Mouse (Mus musculus) stomach, embryonic 14.5 days (tissue): ENCODE data around the gene Lifr. TPM values are rescaled to one million over a fixed set of nuclear protein-coding genes. Genes with fewer than 3 reads are reported as not detected.

Experiments
- ATAC-seq: fragments of 200-750 bp; cut with Nextera tagmentation; 2 replicates; pipeline ENCODE4 v1.8.0; 2017; ENCODE audit warnings: low read depth, moderate TSS enrichment; ENCODE audit not compliant: insufficient number of reproducible peaks, insufficient read depth, low FRiP score
- H3K27ac ChIP-seq: fragments of 300-500 bp; sonication (generic); 2 replicates; pipeline ENCODE4 v1.5.1; 2014; ENCODE audit warnings: mild to moderate bottlenecking, low read length, moderate library complexity, mixed read lengths
- H3K27me3 ChIP-seq: fragments of 300-500 bp; sonication (generic); 2 replicates; pipeline ENCODE4 v1.6.1; 2014; ENCODE audit warnings: low read length, control low read depth, mixed read lengths; ENCODE audit not compliant: control insufficient read depth, insufficient read depth
- H3K36me3 ChIP-seq: fragments of 300-500 bp; sonication (generic); 2 replicates; pipeline ENCODE4 v1.6.1; 2014; ENCODE audit warnings: mild to moderate bottlenecking, control low read depth, low read length, moderate library complexity, mixed read lengths; ENCODE audit not compliant: control insufficient read depth, insufficient read depth
- H3K4me1 ChIP-seq: fragments of 300-500 bp; sonication (generic); 2 replicates; pipeline ENCODE4 v1.6.1; 2014; ENCODE audit warnings: low read length, control low read depth, mixed read lengths; ENCODE audit not compliant: control insufficient read depth, insufficient read depth
- H3K4me2 ChIP-seq: fragments of 300-500 bp; sonication (generic); replicated peaks from 2 replicates; pipeline ENCODE4 v1.6.1; 2014; ENCODE audit warnings: low read depth, low read length, control low read depth
- H3K4me3 ChIP-seq: fragments of 300-500 bp; sonication (generic); 2 replicates; pipeline ENCODE4 v1.5.1; 2014; ENCODE audit warnings: low read depth, low read length, control low read depth
- H3K9ac ChIP-seq: fragments of 300-500 bp; sonication (generic); replicated peaks from 2 replicates; pipeline ENCODE4 v1.6.1; 2014; ENCODE audit warnings: low read depth, mild to moderate bottlenecking, control low read depth, low read length, moderate library complexity, mixed read lengths
- H3K9me3 ChIP-seq: fragments of 300-500 bp; sonication (generic); 2 replicates; pipeline ENCODE4 v1.6.1; 2016; ENCODE audit warnings: low read depth, low read length, control low read depth; ENCODE audit not compliant: control insufficient read depth
- WGBS: fragments of 180-500 bp; shearing (Covaris S2); extraction: QIAGEN DNeasy Blood & Tissue Kit; methylation state at CpG from one replicate; pipeline ENCODE4 v1.1.7; 2014; 5-methylcytosine and 5-hydroxymethylcytosine counted together
- polyA plus RNA-seq: library from polyadenylated mRNA; unstranded; fragments of >200 nt; fragmentation: Nextera tagmentation; extraction: Ambion mirVana; gene quantifications from 2 replicates; pipeline ENCODE4 v1.2.1, GENCODE M21; 2014

The Lifr gene
- polyA plus RNA-seq, 1 experiment from 2014 or later = 23.6 TPM

GRCm38 (mm10) chr15:7200286-7200685 lies 109.9 kb downstream of the Lifr start:
- no peak overlapping the region for H3K27ac ChIP-seq
- H3K4me3 ChIP-seq = no peak overlapping the region
- no peak overlapping the region for H3K4me2 ChIP-seq
- no peaks in the 10 kb centered on the region for H3K36me3 ChIP-seq
- H3K4me1 ChIP-seq = peaks cover 32% of the 10 kb centered on the region
- WGBS = 75% methylated on average over 6 of the region's 6 CpGs
- no peaks in the 10 kb centered on the region for H3K27me3 ChIP-seq
- ATAC-seq = no peak
- H3K9me3 ChIP-seq = no peaks in the 10 kb centered on the region
- H3K9ac ChIP-seq = no peak overlapping the region

- H3K27ac ChIP-seq = peak overlapping the region; percentile 82; the same call in 1 of the 2 replicates
- H3K9me3 ChIP-seq = no peaks in the 10 kb centered on the region
- ATAC-seq = no peak
- 35% methylated on average over 9 of the region's 9 CpGs for WGBS
- no peak overlapping the region for H3K4me3 ChIP-seq
- peaks cover 32% of the 10 kb centered on the region for H3K4me1 ChIP-seq
- 0 out of 2 replicates have a peak overlapping the region, but pooled peaks have one; percentile 4 for H3K4me2 ChIP-seq
- no peak overlapping the region for H3K9ac ChIP-seq
- no peaks in the 10 kb centered on the region for H3K27me3 ChIP-seq
- H3K36me3 ChIP-seq = no peaks in the 10 kb centered on the region
Measured at GRCm38 (mm10) chr15:7201421-7202380, 111.3 kb downstream of the Lifr start.

DNA sequence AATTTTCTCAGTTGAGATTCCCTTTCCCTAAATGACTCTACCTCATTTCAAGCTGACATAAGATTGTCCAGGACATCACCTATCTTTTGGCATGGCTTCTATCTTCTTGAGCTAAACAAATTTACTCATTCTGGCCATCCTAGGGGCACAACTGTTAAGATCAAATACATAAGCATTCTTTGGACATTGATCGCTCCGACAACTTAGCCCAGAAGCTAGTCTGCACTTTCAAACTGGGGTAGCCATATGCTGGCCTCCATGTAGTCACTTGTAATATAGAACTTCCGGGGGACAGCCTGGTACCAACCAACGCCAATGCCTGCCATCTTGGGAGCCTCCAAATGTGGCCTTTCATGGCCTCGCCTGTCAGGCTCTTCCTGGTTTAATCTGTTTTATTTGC lies 112.6 kb downstream of the Lifr start:
- WGBS = 94% methylated on average over 5 of the region's 5 CpGs
- peaks cover 32% of the 10 kb centered on the region for H3K4me1 ChIP-seq
- peak overlapping the region; percentile 75 for H3K27ac ChIP-seq
- ATAC-seq = no peak
- no peaks in the 10 kb centered on the region for H3K9me3 ChIP-seq
- no peak overlapping the region for H3K9ac ChIP-seq
- no peaks in the 10 kb centered on the region; the same call in 1 of the 2 replicates for H3K36me3 ChIP-seq
- no peaks in the 10 kb centered on the region for H3K27me3 ChIP-seq
- H3K4me3 ChIP-seq = no peak overlapping the region
- no peak overlapping the region for H3K4me2 ChIP-seq

GRCm38 (mm10) chr15:7203606-7204330 lies 113.4 kb downstream of the Lifr start:
- Histone ChIP-seq H3K4me3 (no peak overlapping the region), H3K27ac (peak overlapping the region; percentile 75; the same call in 1 of the 2 replicates), H3K27me3 (no peaks in the 10 kb centered on the region), H3K4me2 (no peak overlapping the region), H3K9ac (no peak overlapping the region), H3K4me1 (peaks cover 31% of the 10 kb centered on the region), H3K9me3 (no peaks in the 10 kb centered on the region), H3K36me3 (no peaks in the 10 kb centered on the region; the same call in 1 of the 2 replicates)
- WGBS = 37% methylated on average over 9 of the region's 9 CpGs
- ATAC-seq = peak; percentile 35; the same call in 1 of the 2 replicates

- peaks cover 29% of the 10 kb centered on the region for H3K4me1 ChIP-seq
- H3K4me2 ChIP-seq = no peak overlapping the region
- no peak overlapping the region for H3K9ac ChIP-seq
- H3K27ac ChIP-seq = no peak overlapping the region
- H3K36me3 ChIP-seq = no peaks in the 10 kb centered on the region; the same call in 1 of the 2 replicates
- ATAC-seq = no peak
- 95% methylated on average over 13 of the region's 13 CpGs for WGBS
- no peak overlapping the region for H3K4me3 ChIP-seq
- no peaks in the 10 kb centered on the region for H3K9me3 ChIP-seq
- no peaks in the 10 kb centered on the region for H3K27me3 ChIP-seq
Measured at GRCm38 (mm10) chr15:7204917-7205316, 114.5 kb downstream of the Lifr start.

DNA sequence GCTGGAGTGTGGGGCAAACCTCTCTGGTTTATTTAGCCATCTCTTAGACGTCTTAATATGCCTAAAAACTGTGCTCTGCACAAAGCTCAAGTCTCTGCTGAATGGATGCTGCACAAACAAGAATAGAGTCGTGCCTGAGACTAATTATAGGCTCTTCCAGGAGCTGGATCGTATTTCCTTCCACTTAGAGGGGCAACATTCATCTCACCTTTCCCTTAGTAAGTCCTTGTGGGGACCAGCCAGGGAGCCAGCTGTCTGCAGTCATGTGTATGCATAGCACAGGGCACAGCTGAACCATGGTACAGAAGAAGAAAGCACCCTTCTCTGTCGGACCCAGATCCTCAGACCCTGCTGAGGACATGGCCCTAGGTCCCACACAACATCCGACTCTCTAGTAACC lies 115.7 kb downstream of the Lifr start:
- H3K27me3 ChIP-seq = no peaks in the 10 kb centered on the region
- 45% methylated on average over 5 of the region's 5 CpGs for WGBS
- H3K4me2 ChIP-seq = no peak overlapping the region
- no peaks in the 10 kb centered on the region for H3K9me3 ChIP-seq
- H3K9ac ChIP-seq = no peak overlapping the region
- peaks cover 25% of the 10 kb centered on the region for H3K4me1 ChIP-seq
- H3K27ac ChIP-seq = no peak overlapping the region
- H3K36me3 ChIP-seq = no peaks in the 10 kb centered on the region; the same call in 1 of the 2 replicates
- no peak overlapping the region for H3K4me3 ChIP-seq
- no peak for ATAC-seq

DNA sequence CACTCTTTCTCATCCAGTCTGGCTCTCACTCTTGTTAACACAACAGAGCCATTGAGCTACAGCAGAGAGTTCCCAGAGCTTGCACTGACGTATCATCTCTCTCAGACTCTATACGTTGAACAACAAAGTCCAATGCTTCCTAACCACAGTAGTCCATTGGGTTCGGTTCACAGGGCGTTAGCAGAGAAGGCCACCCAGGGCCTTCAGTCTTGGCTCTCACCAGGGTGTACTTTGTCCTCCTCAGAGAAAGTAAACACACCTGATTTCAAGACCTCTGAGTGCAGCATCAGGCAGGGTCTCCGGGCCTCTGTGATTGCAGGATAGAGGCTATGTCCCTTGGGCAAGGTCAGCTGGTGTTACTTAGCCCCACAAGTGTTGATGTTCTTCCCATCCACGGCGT lies 116.9 kb downstream of the Lifr start:
- Histone ChIP-seq H3K4me3 (no peak overlapping the region), H3K4me1 (peaks cover 14% of the 10 kb centered on the region), H3K9ac (no peak overlapping the region), H3K4me2 (no peak overlapping the region), H3K9me3 (no peaks in the 10 kb centered on the region), H3K27me3 (no peaks in the 10 kb centered on the region), H3K36me3 (no peaks in the 10 kb centered on the region; the same call in 1 of the 2 replicates), H3K27ac (no peak overlapping the region)
- 75% methylated on average over 7 of the region's 7 CpGs for WGBS
- no peak for ATAC-seq

DNA sequence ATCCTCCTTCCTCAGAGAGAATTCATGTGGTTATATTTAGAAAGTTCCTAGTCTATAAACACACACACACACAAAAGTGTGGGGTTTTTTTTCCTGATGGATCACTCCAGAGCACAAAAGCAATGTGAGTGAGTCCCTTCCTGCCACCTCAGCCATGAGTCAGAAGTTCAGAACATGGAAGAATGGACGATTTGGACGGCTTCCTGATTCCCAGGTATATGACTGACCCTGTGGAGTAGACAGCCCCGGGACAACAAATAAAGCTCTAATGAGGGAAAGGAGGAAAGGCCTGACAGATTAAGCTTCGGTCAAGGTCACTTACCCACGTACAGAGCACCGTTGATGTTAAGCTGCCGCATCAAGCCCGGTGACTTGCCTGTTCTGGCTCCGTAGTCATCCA lies 117.8 kb downstream of the Lifr start:
- Histone ChIP-seq H3K4me3 (no peak overlapping the region), H3K27me3 (no peaks in the 10 kb centered on the region), H3K9me3 (no peaks in the 10 kb centered on the region), H3K27ac (no peak overlapping the region), H3K4me1 (peaks cover 12% of the 10 kb centered on the region), H3K9ac (no peak overlapping the region), H3K36me3 (no peaks in the 10 kb centered on the region; the same call in 1 of the 2 replicates), H3K4me2 (no peak overlapping the region)
- 72% methylated on average over 9 of the region's 9 CpGs for WGBS
- no peak for ATAC-seq
